Mouse (Mus musculus) left cerebral cortex, adult 18-20 months (tissue): ENCODE results near the gene Btbd16. TPM values are rescaled to one million over a fixed set of nuclear protein-coding genes. Genes with fewer than 3 reads are reported as not detected.

Experiments
- DNase-seq, 2 experiments: peaks; one replicate each; pipeline ENCODE4 v3.0.0; 2021 to 2022; ENCODE audit warnings: low spot score in 2 of 2, mixed read lengths in 1 of 2
- total RNA-seq, 2 experiments: library from RNA; stranded (reverse); gene quantifications; 2 replicates each; pipeline ENCODE4 v1.2.3; 2021

Btbd16 gene
- total RNA-seq, 2 experiments from 2014 or later, result 0.12 to 0.30 TPM

DNA sequence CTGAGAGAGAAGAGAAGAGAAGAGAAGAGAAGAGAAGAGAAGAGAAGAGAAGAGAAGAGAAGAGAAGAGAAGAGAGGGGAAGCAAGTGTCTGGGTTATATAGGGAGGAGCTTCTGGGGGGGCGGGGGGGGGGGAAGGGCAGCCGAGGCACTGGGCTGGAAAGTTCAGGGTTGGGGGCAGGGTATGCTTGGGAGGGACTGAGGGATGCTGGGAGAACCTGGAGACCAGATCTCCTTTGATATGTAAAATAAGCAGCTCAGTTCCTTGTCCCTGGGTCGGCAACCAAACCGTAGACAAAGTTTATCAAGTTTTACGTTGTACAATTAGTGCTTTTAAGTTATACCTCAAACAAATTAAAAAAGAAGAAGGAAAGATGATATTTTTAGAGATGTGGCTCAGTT lies 86.1 kb downstream of the Btbd16 start:
- no peak for DNase-seq

DNA sequence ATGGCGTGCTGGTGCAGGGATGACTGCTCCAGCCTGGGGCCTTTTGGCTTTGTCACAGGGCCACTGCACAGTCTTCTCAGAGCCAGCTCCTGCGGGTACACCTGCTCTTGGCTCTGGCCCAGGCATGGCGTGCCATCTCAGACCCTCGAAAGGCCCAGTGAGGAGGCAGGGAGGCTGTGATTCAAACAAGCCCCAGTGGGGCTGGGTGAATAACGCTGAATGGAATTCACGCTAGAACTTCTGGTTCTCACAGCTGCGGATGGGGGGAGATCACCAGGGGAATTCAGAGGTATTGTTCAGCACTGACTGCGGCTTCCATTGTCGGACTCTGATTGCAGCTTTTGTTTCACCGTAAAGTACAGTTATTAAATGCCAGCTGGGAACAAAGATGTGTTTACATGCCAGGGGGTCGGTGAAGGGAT lies 86.9 kb downstream of the Btbd16 start:
- no peak for DNase-seq

DNA sequence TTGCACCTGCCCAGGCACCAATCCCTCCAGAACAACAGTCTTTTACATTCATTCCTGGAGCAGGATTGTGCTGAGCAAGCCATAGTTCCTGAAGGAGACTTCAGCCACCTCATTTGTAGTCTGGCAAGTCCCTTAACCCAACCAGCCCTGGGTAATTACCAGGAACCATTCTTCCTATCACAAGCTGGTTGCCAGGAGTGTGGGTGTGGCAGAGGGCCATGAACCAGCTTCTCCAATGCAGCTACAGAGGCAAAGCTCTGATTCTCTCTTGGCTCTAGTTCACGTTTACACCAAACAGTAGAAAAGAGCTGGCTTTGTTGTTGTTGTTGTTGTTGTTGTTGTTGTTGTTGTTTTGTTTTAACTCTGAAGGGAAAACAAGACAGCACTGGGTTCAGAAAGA lies 88.6 kb downstream of the Btbd16 start:
- no peak for DNase-seq

GRCm38 (mm10) chr7:130864711-130865110 lies 90.8 kb downstream of the Btbd16 start:
- DNase-seq, result no peak

DNA sequence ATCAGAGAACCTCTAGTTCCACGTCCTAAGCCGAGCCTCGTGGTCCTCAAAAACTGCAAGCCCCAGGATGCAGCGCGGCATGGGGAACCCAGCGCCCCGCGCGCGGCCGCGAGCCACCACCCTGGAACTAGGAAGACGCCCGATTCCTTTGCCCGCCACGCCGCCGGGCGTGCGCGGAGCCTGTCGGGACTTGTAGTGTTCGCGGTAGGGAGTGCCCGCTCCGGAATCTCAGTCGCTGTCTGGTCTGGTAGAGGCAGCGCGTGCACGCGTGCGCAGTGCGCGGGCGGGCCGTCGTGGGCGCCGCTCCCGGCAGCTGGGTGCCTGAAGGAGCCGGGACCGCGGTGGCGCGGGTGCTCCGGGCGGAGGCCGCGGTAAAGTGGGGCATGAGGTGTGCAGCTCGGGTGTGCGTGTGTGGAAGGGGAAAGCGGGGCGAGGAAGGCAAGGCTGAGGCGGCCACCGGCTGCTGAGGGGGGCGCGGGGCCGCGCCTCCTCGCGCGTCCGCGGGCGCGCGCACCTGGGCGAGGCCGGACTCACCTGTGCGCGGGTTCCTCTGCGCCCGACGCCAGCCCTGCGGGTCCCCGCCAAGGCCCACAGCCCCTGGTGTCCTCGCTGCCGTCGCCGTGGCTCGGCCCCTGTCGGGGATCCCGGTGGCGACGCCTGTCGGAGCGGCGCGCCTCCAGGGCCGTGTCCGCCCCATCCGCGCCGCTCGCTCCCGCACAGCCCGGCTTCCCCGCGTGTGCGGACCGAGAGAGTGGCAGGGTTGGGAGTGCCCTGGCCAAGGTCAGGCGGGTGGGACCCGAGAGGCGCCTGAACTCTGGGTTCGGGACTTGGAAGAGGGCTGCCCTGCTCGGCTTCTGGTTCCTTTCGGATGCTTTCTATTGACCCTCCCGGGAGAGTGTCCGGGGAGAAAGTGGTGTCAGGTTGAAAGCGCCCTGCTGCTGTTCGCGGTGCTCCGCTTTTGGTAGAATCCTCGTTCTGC lies 92.0 kb downstream of the Btbd16 start, which contains the start of gene Plekha1:
TSS of gene Plekha1 (plus strand) at position 144 of the 979 bp plus-strand sequence.
- peak; percentile 97 to 100 for DNase-seq

DNA sequence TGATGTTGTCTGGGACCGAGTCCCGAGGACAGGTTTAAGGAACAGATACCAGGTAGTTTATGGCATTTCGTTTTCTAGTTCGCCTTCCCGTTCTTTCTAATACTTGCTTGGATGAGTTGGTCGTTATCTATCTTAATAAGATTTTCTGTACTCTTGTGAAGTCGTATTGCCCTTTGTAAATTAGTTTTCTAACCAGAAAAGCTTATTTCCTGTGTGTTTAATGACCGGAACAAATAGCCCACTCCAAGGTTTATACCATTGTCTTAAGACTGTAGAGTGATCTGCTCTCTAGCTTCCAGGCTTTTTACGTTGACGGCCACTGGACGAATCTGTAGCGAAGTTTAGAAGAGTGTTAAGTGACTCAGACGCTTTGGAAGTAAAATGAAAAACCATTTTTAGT lies 92.8 kb downstream of the Btbd16 start:
- no peak for DNase-seq

DNA sequence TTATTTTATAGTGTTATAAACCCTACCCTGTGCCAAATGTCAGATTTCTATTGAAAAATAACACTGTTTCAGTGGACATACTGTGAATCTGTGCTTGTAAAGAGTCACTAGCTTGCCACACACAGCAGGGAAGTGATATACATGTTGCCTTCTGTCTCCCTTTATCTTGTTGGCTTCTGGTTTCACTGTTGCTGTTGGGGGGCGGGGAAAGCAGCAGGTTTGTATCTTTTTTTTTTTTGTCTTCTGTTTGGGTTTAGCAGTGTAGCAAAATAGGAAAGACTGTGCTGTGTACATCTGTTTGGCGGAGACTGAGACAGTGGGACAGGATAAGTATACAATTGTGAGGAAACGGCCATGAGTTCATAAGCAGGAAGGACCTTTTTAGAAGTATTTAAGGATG lies 93.4 kb downstream of the Btbd16 start:
- no peak for DNase-seq

Other genes starting within 250 kb of the Btbd16 start
- gene Nsmce4a, start 201.0 kb upstream of the Btbd16 start, total RNA-seq, result 10 to 100 TPM; 40.3 to 44.7 TPM
- gene Tacc2, start 196.6 kb upstream of the Btbd16 start, total RNA-seq, result 10 to 100 TPM; 61.9 to 68.9 TPM
- gene Plekha1, start 91.7 kb downstream of the Btbd16 start, total RNA-seq, result 10 to 100 TPM; 85.4 to 92.8 TPM
- gene Htra1, start 162.0 kb downstream of the Btbd16 start, total RNA-seq, result 100 to 1,000 TPM; 179 to 186 TPM